Mouse (Mus musculus) heart, adult 18-20 months (tissue): Measurements from ENCODE around the gene Ngb. TPM values are rescaled to one million over a fixed set of nuclear protein-coding genes. Genes with fewer than 3 reads are reported as not detected.

ENCODE experiments used
- DNase-seq, 2 experiments: peaks; one replicate each; pipeline ENCODE4 v3.0.0; 2021 to 2022; ENCODE audit warnings: mixed read lengths in 1 of 2
- total RNA-seq, 2 experiments: library from RNA; stranded (reverse); gene quantifications; 2 replicates each; pipeline ENCODE4 v1.2.3; 2021

Gene Ngb
- total RNA-seq, 2 experiments from 2014 or later, result not detected

DNA sequence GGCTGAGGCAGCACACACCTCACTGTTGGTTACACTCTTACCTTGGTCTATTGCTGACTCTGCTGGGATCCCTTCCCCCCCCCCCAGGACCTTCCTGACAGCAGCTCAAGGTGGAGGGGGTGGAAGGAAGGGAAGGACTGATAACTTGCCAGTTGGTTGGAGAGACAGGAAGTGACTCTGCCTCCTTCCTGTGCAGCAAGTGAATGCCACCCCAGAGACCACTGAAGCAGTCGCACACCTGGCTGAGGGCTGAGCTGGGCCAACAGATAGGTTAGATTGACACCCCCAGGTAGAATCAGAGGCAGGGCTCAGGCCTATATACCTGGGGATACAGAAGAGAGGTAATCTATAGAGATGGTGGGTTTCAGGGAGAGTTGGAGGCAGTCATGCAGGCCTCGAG is 10.4 kb downstream of the Ngb start:
- DNase-seq, result no peak

DNA sequence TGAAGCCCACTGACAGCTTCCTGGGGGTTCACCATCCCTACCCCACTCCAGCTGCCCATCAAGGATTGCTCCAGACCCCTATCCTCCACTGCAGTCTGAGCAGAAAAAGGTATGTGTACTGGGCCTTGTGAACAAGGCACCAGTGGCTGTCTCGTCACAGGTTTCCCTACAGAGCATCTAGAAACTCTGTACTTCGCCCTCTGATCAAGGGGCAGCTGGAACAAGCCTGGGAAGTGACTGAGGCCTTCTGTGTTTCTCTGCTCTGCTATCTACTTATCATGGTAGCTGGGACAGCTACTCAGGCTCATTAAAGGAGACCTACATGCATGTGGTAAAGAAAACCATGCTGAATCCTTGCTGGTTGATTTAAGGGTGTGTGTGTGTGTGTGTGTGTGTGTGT is 12.6 kb downstream of the Ngb start:
- DNase-seq, result no peak

DNA sequence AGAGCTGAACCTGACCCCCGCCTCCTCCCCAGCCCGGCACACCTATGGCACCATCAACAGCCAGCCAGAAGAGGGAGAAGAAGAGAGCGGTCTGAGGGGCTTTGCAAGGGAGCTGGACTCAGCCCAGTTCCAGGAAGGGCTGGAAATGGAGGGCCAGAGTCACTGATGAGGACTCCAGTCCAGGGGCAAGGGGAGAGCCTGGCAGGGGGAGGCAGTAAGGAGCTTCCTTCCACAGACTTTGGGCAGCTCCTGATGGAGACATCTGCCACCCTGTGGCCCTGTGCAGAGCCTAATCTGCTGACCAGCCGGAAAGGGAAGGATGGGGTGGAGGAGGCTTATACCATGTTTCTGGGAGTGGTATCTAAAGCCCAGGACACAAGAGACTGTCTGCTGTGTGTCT is 13.1 kb downstream of the Ngb start:
- DNase-seq, result no peak

DNA sequence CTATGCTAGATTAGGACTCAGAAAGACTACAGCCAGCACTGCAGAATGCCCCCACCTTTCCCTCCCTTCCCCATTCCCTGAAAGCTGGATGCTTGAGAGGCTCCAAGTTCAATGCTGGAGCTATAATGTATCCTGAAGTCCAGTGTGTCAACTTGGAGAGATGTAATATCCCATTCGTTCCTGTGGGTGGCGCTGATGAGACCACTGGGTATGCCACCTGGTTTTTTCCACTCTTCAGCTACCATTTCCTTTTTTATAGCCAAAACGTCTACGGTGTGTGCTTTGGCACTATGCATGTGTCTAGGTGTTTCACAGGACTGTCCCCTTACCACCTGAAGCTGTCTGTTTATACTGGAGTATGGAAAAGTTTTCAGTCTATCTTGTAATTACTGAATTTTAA is 14.0 kb downstream of the Ngb start:
- no peak for DNase-seq

DNA sequence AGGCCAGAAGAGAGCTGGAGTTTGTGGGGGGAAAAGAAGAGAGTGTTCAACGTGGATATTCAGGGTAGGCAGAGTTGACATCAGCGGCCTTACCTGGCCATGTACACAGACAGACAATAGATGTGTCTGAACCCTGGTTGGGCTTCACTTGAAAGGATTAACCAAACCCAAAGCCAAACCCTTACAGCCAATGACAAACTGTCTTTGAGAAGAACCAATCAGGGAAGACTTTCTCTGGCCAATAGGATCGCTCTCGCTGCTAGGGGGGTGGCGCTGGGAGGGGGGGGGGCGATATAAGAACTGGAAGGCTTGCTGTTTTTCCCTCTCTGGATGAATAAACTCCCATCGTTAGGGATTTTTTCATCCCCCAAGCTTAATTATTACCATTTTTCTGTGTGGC is 15.1 kb downstream of the Ngb start:
- DNase-seq, result no peak

DNA sequence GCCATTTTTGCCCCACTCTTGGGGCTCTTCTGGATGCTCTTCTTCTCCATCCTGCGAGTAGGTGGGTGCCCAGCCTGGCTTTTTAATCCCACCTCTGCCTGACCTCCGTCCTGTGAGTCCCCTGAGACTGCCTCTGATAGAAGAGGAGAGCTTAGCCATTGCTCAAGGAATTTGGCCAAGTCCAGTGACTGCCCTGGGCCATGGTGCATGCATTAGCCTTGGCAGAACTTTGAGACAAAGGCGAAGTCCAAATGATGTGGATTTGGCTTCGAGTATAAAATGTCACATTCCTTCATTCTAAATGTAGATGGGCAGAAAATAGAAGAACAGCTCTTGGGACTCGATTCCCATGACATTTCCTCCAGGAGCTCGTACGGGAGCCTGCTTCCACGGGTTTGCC is 19.5 kb downstream of the Ngb start:
- no peak for DNase-seq

DNA sequence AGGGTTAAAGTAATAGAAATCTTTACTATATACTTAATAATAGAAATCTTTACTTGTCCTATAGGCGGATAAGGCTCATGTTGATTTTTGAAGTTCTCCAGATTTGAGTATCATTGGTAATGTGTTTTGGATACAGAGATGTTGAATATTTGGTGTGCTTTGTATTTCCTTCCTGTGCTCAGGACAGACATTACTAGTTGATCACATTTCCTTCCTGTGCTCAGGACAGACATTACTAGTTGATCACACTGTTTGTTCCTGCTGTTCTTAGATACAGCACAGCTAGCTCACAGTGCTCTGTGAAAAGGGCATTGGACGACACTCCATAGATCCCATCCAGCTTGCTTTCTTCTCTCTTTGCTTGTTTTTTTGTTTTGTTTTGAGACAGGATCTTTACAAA is 25.7 kb downstream of the Ngb start:
- no peak for DNase-seq

DNA sequence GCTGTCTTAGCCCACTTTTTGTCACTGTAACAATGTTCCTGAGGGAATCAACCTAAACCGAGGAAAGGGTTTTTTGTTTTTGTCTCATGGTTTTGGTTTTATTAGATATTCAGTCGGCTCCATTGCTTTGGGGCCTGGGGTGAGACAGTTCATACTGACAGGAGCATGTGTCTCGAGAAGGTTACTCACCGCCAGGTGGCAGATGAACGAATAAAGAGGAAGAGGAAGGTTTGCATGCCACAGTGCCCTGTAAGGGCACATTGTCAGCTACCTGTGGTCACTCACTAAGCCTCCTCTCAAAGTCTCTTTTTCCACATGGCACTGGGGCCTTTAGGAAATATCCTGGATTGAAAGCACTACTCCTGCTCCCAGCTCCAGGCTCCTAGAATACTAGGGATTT is 31.8 kb downstream of the Ngb start:
- DNase-seq, result no peak

DNA sequence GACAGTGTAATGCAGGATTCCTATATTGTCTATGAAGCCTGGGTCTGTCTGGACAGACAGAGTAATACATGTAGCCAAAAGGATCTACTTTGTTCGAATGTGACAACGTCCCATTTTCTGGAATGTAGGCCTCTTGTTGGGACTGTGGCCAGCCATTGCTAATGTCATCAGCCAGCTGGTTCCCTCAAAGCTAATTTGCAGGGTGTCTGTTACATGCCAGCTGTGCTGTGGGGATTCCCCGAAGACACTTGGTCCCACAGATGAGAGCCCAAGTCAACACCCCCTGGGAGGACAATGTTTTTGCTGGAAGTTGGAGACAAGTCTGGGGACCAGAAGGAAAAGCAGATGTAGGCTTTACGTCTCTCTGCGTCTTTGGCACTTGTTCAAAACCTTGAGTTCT is 35.9 kb downstream of the Ngb start:
- no peak for DNase-seq

DNA sequence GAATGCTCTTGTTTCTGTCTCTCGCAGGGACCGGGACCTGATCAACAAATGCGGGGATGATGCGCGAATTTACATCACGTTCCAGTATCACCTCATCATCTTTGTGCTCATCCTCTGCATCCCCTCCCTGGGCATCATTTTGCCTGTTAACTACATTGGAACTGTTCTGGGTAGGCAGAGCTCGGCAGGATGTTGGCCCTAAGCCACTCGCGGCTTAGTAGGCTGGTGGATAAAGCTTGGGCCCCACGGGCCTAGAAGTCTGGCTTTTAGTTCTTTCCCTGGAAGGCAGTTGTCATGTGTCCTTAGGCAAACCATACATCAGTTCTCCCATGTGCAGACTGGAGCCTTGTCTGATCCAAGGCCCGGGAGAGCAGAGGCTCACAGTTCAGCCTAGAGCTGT is 36.9 kb downstream of the Ngb start:
- no peak for DNase-seq

DNA sequence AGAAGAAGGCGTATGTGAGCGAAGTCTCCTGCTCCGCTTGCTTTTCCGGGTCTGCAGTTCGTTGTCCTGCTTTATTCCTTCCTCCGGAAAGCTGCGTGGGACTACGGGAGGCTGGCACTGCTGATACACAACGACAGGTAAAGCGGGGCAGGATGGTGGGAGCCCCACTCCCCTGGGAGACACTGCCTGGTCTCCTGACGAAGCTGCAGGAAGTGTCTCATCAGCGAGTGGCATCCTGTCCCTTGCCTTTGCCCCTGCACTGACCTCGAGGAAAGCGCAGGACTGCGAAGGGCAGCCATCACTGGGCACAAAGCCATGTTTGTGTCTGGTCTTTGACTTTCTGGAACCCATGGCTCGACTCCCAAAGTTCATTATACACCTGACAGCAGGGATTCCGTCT is 45.3 kb downstream of the Ngb start:
- DNase-seq, result no peak

DNA sequence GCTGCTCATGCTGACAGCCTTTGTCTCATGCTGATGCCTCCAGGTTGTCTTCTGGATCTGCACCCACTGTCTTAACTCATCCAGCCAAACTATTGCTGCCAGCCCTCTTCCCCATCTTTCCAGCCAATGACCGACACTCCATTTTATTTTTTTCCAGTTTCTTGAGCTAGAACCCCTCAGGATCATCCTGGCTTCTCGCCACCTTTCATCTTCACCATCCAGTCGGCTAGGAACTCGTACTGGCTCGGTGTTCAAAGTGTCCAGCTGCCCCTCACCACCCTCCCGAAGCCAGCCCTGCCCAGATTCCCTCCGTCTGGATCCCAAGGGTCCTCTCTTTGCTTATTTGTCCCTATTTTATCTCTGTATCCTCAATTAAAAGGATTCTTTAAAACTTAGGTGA is 47.5 kb downstream of the Ngb start:
- DNase-seq, result no peak

DNA sequence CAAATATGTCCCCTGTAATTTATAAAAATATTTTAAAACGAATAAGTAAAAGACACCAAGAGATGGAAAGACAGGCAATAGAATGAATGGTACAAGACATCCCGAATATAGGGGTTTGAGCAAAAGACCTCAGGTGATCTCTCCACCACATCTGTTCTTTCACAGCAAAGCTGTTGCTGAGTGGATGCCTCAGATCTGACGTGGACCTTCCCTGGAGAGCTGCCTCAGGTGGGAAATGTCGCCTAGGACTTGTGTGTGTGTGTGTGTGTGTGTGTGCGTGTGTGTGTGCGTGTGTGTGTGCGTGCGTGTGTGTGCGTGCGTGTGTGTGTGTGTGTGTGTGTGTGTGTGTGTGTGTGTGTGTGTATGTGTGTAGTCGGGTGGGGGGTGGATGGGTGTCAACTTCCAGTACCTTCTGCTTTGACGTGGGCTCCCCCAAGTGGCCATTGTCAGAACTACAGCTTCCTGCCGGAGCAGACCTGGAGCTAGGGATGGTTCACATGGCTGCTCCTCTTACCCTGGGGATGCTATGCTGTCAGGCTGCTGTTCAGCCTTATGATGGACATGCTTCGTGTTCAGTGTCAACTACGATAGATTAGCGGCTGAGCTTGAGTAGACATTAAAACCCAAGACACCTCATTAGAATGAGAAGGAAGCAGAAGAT is 49.5 kb downstream of the Ngb start:
- DNase-seq, result peak; percentile 67 to 95

DNA sequence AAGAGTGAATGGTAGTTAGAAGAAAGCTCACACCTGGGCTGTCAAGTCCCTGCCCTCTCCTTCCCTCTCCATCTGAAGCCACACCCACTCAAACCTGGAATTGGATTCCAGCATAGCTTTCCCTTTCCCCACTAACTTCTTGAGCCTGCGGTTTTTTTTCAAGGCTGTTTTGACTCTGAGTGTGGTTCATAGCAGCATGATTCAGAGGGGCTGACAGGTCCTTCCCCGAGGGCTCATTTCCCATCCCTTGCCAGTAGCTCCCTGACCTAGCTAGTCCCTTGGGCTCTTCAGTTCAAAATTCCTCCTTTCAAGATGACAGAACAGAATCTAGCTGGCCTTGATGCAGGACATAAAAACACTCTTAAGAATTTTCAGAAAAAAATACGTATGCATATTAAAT is 54.8 kb downstream of the Ngb start:
- no peak for DNase-seq

Other genes with a start within 250 kb of the Ngb start
- gene Irf2bpl, start 217.7 kb downstream of the Ngb start, total RNA-seq, result 10 to 100 TPM; 30.0 to 30.5 TPM
- 10 to 100 TPM; 37.1 to 40.8 TPM for gene Cipc, start 155.5 kb downstream of the Ngb start, total RNA-seq
- not detected for gene Zdhhc22, start 112.1 kb downstream of the Ngb start, total RNA-seq
- gene Tmem63c, start 81.2 kb downstream of the Ngb start, total RNA-seq, result under 1 TPM; 0.08 to 0.12 TPM
- 10 to 100 TPM; 47.5 to 50.0 TPM for gene Gstz1, start 44.6 kb upstream of the Ngb start, total RNA-seq
- 1 to 10 TPM; 8.5 to 9.4 TPM for gene Pomt2, start 45.4 kb upstream of the Ngb start, total RNA-seq
- under 1 TPM; 0.26 to 0.30 TPM for gene Samd15, start 97.2 kb upstream of the Ngb start, total RNA-seq
- 1 to 10 TPM; 6.4 to 6.7 TPM for gene Tmed8, start 97.9 kb upstream of the Ngb start, total RNA-seq
- under 1 TPM; 0.46 to 0.69 TPM for gene Noxred1, start 136.2 kb upstream of the Ngb start, total RNA-seq
- gene Vipas39, start 163.7 kb upstream of the Ngb start, total RNA-seq, result 10 to 100 TPM; 22.0 to 24.6 TPM
- 100 to 1,000 TPM; 155 to 174 TPM for gene Ahsa1, start 163.9 kb upstream of the Ngb start, total RNA-seq
- not detected for gene Ism2, start 197.2 kb upstream of the Ngb start, total RNA-seq